Mouse (Mus musculus) midbrain, postnatal 0 days (tissue): ENCODE data around the gene Hadha. TPM values are rescaled to one million over a fixed set of nuclear protein-coding genes. Genes with fewer than 3 reads are reported as not detected.

Experiments
- ATAC-seq: fragments of 200-750 bp; cut with Nextera tagmentation; 2 replicates; pipeline ENCODE4 v1.8.0; 2017; ENCODE audit warnings: moderate number of reproducible peaks, mild to moderate bottlenecking, moderate TSS enrichment, moderate library complexity; ENCODE audit not compliant: low FRiP score
- DNase-seq: peaks from one replicate; pipeline ENCODE4 v3.0.0-alpha.2; 2015; ENCODE audit warnings: low spot score
- H3K27ac ChIP-seq: fragments of 300-500 bp; sonication (generic); 2 replicates; pipeline ENCODE4 v1.5.1; 2014; ENCODE audit warnings: low read depth, mild to moderate bottlenecking, low read length, mixed read lengths
- H3K27me3 ChIP-seq: fragments of 300-500 bp; sonication (generic); 2 replicates; pipeline ENCODE4 v1.6.1; 2014; ENCODE audit warnings: low read length, control low read depth, mixed read lengths; ENCODE audit not compliant: insufficient read depth
- H3K36me3 ChIP-seq: fragments of 300-500 bp; sonication (generic); 2 replicates; pipeline ENCODE4 v1.6.1; 2014; ENCODE audit warnings: low read length, control low read depth, mixed read lengths; ENCODE audit not compliant: insufficient read depth
- H3K4me1 ChIP-seq: fragments of 300-500 bp; sonication (generic); 2 replicates; pipeline ENCODE4 v1.6.1; 2014; ENCODE audit warnings: mild to moderate bottlenecking, control low read depth, antibody characterized with exemption, low read length, mixed read lengths; ENCODE audit not compliant: insufficient read depth
- H3K4me2 ChIP-seq: fragments of 300-500 bp; sonication (generic); 2 replicates; pipeline ENCODE4 v1.6.1; 2014; ENCODE audit warnings: low read depth, mild to moderate bottlenecking, low read length, mixed read lengths; ENCODE audit not compliant: poor library complexity, severe bottlenecking
- H3K4me3 ChIP-seq: fragments of 300-500 bp; sonication (generic); 2 replicates; pipeline ENCODE4 v1.5.1; 2014; ENCODE audit warnings: low read depth, mild to moderate bottlenecking, low read length, moderate library complexity
- H3K9ac ChIP-seq: fragments of 300-500 bp; sonication (generic); replicated peaks from 2 replicates; pipeline ENCODE4 v1.6.1; 2014; ENCODE audit warnings: mild to moderate bottlenecking, low read length, moderate library complexity, mixed read lengths; ENCODE audit not compliant: poor library complexity, severe bottlenecking
- H3K9me3 ChIP-seq: fragments of 300-500 bp; sonication (generic); 2 replicates; pipeline ENCODE4 v1.6.1; 2016; ENCODE audit warnings: low read length, control low read depth
- CTCF ChIP-seq: IDR thresholded peaks from 2 replicates; pipeline ENCODE4 v1.5.1; 2016; ENCODE audit warnings: antibody characterized with exemption, mild to moderate bottlenecking
- WGBS: fragments of 180-500 bp; shearing (Covaris S2); extraction: QIAGEN DNeasy Blood & Tissue Kit; methylation state at CpG from one replicate; pipeline ENCODE4 v1.1.7; 2014; 5-methylcytosine and 5-hydroxymethylcytosine counted together
- polyA plus RNA-seq: library from polyadenylated mRNA; unstranded; fragments of >200 nt; fragmentation: Nextera tagmentation; extraction: Ambion mirVana; gene quantifications from 2 replicates; pipeline ENCODE4 v1.2.1, GENCODE M21; 2015
- total RNA-seq: library from RNA; depleted of rRNA; stranded (reverse); fragments of >200 nt; gene quantifications from 2 replicates; pipeline ENCODE4 v1.2.3, GENCODE M21; 2014

The Hadha gene
- total and polyA plus RNA-seq, 2 experiments from 2014 or later = 42.3 to 59.8 TPM

GRCm38 (mm10) chr5:30103340-30103739 lies 51.6 kb downstream of the Hadha start:
- H3K9ac ChIP-seq = no peak overlapping the region
- H3K36me3 ChIP-seq = no peaks in the 10 kb centered on the region
- no peak overlapping the region for H3K27ac ChIP-seq
- 86% methylated on average over 3 of the region's 3 CpGs for whole genome bisulfite sequencing
- no peak overlapping the region for H3K4me2 ChIP-seq
- no peaks in the 10 kb centered on the region for H3K27me3 ChIP-seq
- no peak for DNase-seq
- no peaks in the 10 kb centered on the region for H3K9me3 ChIP-seq
- no peak overlapping the region for H3K4me3 ChIP-seq
- no peak for TF ChIP-seq CTCF
- no peak for ATAC-seq
- H3K4me1 ChIP-seq = peaks cover 9% of the 10 kb centered on the region; the same call in 1 of the 2 replicates

DNA sequence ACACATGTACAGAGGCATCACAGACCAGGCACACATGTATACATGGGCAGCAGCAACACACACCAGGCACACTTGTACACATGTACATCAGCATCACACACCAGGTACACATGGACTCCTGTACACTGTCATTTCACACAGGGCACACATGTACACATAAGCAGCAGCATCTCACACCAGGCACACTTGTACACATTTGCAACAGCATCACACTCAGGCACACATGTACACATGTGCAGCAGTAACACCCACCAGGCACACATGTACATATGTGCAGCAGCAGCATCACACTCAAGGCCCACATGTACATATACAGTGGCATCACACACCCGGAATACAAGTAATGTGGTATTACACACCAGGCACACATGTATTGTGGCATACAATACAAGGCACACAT lies 56.7 kb downstream of the Hadha start:
- DNase-seq (no peak), ATAC-seq (no peak)
- WGBS = 94% methylated on average over 1 of the region's 1 CpGs

GRCm38 (mm10) chr5:30095731-30096130 lies 59.2 kb downstream of the Hadha start:
- WGBS = 77% methylated on average over 6 of the region's 6 CpGs
- no peaks in the 10 kb centered on the region for H3K4me1 ChIP-seq
- no peak overlapping the region for H3K4me3 ChIP-seq
- no peak overlapping the region for H3K4me2 ChIP-seq
- H3K36me3 ChIP-seq = no peaks in the 10 kb centered on the region
- ATAC-seq (no peak), DNase-seq (no peak)
- no peaks in the 10 kb centered on the region for H3K9me3 ChIP-seq
- no peaks in the 10 kb centered on the region for H3K27me3 ChIP-seq
- H3K27ac ChIP-seq = no peak overlapping the region
- TF ChIP-seq CTCF = no peak
- H3K9ac ChIP-seq = no peak overlapping the region

More for the DNA sequence above, 56.7 kb downstream of the Hadha start:
- H3K27ac ChIP-seq = no peak overlapping the region
- no peak overlapping the region for H3K9ac ChIP-seq
- TF ChIP-seq CTCF = no peak
- no peaks in the 10 kb centered on the region for H3K4me1 ChIP-seq
- H3K27me3 ChIP-seq = no peaks in the 10 kb centered on the region
- no peaks in the 10 kb centered on the region for H3K36me3 ChIP-seq
- H3K4me3 ChIP-seq = no peak overlapping the region
- no peaks in the 10 kb centered on the region for H3K9me3 ChIP-seq
- no peak overlapping the region for H3K4me2 ChIP-seq

DNA sequence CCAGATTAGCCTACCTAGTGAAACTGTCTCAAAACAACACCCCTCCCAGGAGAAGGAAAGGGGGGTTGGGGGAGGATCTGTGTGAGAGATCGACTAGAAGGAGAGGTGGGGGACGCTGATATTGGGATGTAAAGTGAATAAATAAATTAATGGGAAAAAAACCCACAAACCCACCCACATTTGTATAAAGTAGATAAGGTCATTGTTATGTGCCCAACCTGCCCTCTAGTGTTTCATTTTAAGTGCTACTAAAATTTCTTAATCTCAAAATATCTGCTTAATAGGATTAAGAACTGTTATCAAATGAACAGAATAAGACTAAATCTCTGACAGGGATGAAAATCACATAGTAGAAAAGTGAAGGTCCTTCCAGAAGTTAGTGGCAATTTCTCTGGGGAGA lies 60.6 kb downstream of the Hadha start:
- Histone ChIP-seq H3K27me3 (no peaks in the 10 kb centered on the region), H3K4me1 (no peaks in the 10 kb centered on the region), H3K36me3 (no peaks in the 10 kb centered on the region), H3K4me2 (no peak overlapping the region), H3K4me3 (no peak overlapping the region), H3K27ac (no peak overlapping the region), H3K9ac (no peak overlapping the region), H3K9me3 (no peaks in the 10 kb centered on the region)
- TF ChIP-seq CTCF = peak; percentile 56
- ATAC-seq (no peak), DNase-seq (no peak)
- 43% methylated on average over 2 of the region's 2 CpGs for WGBS

- 67% methylated on average over 13 of the region's 13 CpGs for WGBS
- H3K27ac ChIP-seq = no peak overlapping the region
- no peaks in the 10 kb centered on the region for H3K27me3 ChIP-seq
- H3K9ac ChIP-seq = no peak overlapping the region
- no peak for TF ChIP-seq CTCF
- H3K4me1 ChIP-seq = no peaks in the 10 kb centered on the region
- H3K4me3 ChIP-seq = no peak overlapping the region
- no peaks in the 10 kb centered on the region for H3K9me3 ChIP-seq
- DNase-seq (no peak), ATAC-seq (no peak)
- no peaks in the 10 kb centered on the region for H3K36me3 ChIP-seq
- H3K4me2 ChIP-seq = no peak overlapping the region
Observed at GRCm38 (mm10) chr5:30092701-30093100, 62.3 kb downstream of the Hadha start.

DNA sequence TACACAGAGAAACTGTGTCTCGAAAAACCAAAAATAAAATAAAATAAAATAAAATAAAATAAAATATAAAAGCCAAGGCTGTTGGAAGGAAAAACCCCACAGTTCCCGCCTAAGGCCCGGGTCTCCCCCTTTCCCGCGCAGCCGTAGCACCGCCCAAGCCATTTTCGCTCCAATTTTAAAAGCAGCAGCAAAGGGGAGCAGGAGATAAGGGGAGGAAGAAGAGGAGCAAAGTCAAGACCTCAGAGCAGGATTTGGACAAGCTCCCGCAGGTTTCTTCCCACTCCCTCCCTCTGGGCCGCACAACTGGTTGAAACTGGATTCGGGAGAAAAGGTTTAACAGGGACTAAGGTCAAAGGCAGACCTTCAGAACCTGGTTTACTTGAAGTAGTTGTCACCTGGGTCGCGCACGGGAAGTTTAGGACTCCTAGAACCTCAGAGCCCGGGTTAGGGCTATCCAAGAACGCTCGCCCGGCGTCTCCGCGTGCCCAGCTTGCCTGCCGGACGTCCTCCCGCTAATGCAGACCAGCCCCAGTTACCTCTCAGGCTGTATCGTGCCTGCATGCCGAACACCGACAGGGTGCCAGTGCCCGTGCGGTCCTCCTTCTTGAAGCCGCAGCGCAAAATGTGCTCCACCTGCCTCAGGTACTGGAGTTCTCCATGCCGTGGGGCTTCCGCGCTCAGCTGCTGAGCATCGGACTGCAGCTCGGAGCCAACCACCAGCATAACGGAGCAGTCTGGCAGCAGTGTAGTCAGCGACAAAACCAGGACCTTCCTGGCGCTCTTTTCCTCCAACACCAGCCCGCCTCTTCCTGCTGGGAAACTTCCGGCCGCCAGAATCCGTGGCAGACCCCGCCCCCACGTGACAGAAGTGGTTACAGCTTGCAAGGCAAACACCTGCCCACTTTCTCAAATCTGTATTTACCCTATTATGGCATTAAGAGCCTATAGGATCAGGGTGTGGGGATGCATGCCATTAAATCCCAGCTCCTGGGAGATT lies 81.8 kb downstream of the Hadha start, which contains the start of gene Tyms:
Tyms (minus strand) TSS at position 793 of the 997 bp plus-strand sequence.
- Histone ChIP-seq H3K36me3 (no peaks in the 10 kb centered on the region; the same call in 1 of the 2 replicates), H3K4me3 (peak within 1 kb of the TSS; percentile 67), H3K9ac (peak within 1 kb of the TSS; percentile 58), H3K9me3 (no peaks in the 10 kb centered on the region), H3K27me3 (no peaks in the 10 kb centered on the region), H3K4me1 (no peaks in the 10 kb centered on the region), H3K27ac (peak within 1 kb of the TSS; percentile 38; the same call in 1 of the 2 replicates), H3K4me2 (peak within 1 kb of the TSS; percentile 57)
- ATAC-seq (peak; percentile 80), DNase-seq (peak; percentile 86)
- 1% methylated on average over 45 of the region's 45 CpGs for WGBS
- TF ChIP-seq CTCF = peak; percentile 40
